Mouse (Mus musculus): ENCODE measurements around the gene Mtrf1.

GRCm38 (mm10) chr14:79394564-79394963 lies 3.0 kb upstream of the Mtrf1 start:
- TF ChIP-seq GATA1 (IDR thresholded peaks at IDR 0.05; ENCODE audit: low read length), result no peak
- no peak for TF ChIP-seq TAL1 (IDR thresholded peaks at IDR 0.05; ENCODE audit: low read length)
